Mouse (Mus musculus) ES-E14 (cell line): ENCODE measurements around the gene Gdap1l1.

Source experiments
- CHD2 ChIP-seq: IDR thresholded peaks from 2 replicates; pipeline ENCODE4 v1.6.1; 2014; ENCODE audit warnings: mild to moderate bottlenecking, low read depth, low read length, inconsistent platforms
- ZNF384 ChIP-seq: IDR thresholded peaks from 2 replicates; pipeline ENCODE4 v1.6.1; 2012; ENCODE audit warnings: low read depth, low read length, inconsistent platforms

DNA sequence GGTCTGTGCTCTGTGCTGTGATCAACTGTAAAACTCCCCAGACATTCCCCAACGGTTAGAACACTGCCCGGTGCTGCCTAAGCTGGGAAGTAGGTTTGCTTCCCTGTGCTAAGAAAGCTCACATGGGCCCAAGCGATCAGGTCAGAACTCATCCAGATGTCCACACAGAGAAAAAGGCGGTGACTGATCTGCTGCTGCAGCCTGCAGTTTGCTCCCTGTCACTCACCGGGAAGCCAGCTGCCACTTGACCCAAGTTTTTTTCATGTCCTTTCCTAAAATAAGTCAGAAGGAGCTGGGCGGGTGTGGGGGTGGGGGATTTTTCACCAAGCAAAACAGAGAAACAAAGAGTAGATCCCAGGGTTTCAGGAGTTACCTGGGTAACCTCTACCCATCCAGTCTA lies 26.3 kb downstream of the Gdap1l1 start:
- TF ChIP-seq CHD2 (no peak), ZNF384 (0 out of 2 replicates have a peak, but pooled peaks have one; percentile 39)
